Mouse (Mus musculus): ENCODE results near the gene Ube2m. TPM values are rescaled to one million over a fixed set of nuclear protein-coding genes. Genes with fewer than 3 reads are reported as not detected.
A peak's percentile ranks its signal among the peaks of the same experiment; 100 is the strongest.
"Not testable (repeated sequence)": the region's sequence is repeated elsewhere in the genome, so short reads cannot be mapped to it uniquely, and the experiment has no call there.

The Ube2m gene
- polyA plus RNA-seq (2015; fragmentation: Nextera tagmentation; extraction: Ambion mirVana): 113 and 114 TPM in 2 replicates

DNA sequence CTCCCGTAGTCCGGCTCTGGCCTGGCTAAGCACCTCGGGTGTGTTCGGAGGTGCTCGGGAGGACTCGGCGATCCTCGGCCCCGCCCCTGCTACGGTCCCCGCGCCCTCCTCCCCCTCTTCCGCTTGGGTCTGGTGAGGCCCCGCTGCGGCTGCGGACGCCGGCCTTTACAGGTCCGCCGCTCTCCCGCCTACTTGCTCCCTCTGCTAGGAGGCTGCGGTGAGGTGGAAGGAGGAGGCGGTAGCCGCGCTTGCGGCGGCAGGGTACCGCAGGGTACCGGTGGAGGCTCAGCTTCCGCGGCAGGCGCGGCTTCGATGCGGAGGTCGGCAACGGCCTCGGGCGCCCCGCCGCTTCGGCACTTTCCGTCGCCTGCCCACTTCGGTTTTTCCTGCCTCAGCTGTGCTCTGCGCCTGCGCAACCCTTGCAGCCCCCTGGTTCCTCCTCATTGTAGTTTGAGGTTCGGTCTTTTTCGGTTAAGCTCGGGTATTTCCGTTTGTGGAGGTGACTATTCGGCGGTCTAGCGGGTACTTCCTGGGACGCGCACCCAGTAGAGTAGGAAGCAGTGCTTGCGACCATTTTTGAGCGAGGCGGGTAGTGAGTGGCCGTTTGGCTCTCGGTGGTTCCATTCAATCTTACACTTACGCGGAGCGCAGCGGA lies at the start of gene Ube2m:
Gene Ube2m, minus strand, starts transcription at position 375 of the 655 bp plus-strand sequence.
- ATAC-seq (replicated peaks; ENCODE audit: low FRiP score): peak; percentile 94
- peak within 1 kb of the TSS; percentile 84 for H3K4me3 ChIP-seq (replicated peaks)
- under 1% methylated on average over 56 of the region's 65 CpGs for whole genome bisulfite sequencing

DNA sequence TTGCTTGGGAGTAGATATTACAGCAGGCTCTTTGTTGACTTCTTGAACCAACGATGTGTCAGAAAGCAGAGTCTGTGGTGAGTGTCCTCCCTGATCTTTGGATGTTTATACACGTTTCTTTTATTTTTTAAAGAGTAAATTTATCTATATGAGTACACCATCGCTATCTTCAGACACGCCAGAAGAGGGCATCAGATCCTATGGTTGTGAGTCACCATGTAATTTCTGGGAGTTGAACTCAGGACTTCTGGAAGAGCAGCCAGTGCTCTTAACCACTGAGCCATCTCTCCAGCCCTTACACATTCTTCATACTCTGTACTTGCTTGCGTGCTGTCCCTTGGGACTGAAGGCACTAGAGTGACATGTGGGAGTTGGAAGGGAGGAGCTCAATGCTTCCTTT lies 34.2 kb upstream of the Ube2m start:
- Histone ChIP-seq H3K9ac (no peak overlapping the region), H3K4me2 (no peak overlapping the region), H3K9me3 (replicated peaks) (no peaks in the 10 kb centered on the region), H3K4me1 (no peaks in the 10 kb centered on the region), H3K4me3 (replicated peaks) (no peak overlapping the region), H3K27me3 (no peaks in the 10 kb centered on the region), H3K27ac (no peak overlapping the region), H3K36me3 (no peaks in the 10 kb centered on the region)
- no peak for ATAC-seq (replicated peaks; ENCODE audit: low FRiP score)
- WGBS: 55% methylated on average over 5 of the region's 5 CpGs

More for the DNA sequence above, at the start of gene Ube2m:
- H3K4me1 ChIP-seq: peaks cover 47% of the 10 kb centered on the region
- no peaks in the 10 kb centered on the region for H3K9me3 ChIP-seq (replicated peaks)
- peak within 1 kb of the TSS; percentile 99 for H3K9ac ChIP-seq
- peaks cover 24% of the 10 kb centered on the region for H3K36me3 ChIP-seq
- H3K4me2 ChIP-seq: peak within 1 kb of the TSS; percentile 72
- H3K27ac ChIP-seq: peak within 1 kb of the TSS; percentile 100
- H3K27me3 ChIP-seq: peaks cover 17% of the 10 kb centered on the region

DNA sequence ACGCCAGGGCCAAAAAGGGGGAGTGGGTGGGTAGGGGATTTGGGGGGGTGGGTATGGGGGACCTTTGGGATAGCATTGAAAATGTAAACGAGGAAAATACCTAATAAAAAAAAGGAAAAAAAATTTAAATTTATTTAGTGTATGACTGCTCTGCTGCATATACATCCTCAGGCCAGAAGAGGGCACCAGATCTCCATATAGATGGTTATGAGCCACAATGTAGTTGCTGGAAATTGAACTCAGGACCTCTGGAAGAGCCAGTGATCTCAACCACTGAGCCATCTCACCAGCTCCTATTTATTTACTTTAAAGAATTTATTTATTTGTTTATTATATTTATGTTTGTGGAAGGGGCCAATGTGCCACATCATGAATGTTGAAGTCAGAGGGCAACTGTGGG lies 25.3 kb upstream of the Ube2m start:
- 53% methylated on average over 2 of the region's 2 CpGs for WGBS
- H3K4me1 ChIP-seq; H3K27me3 ChIP-seq; H3K4me3 ChIP-seq (replicated peaks); H3K4me2 ChIP-seq; H3K36me3 ChIP-seq; H3K27ac ChIP-seq; H3K9ac ChIP-seq; H3K9me3 ChIP-seq (replicated peaks); ATAC-seq (replicated peaks; ENCODE audit: low FRiP score): not testable (repeated sequence)

DNA sequence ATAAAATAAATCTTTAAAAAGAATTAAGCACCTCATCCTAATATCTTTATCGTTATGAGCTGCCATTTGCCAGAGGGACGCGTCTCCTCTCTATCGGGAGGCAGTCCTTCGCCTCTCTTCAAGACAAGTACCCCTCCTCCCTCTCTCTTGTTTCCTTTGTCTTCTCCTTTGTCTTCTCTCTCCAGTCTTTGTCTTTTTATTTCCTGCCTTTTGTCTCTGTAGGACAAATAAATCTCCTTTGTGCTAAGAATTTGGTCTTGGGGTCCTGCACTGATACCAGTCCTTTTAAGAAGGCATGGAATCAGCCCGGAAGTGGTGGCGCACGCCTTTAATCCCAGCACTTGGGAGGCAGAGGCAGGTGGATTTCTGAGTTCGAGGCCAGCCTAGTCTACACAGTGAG lies 21.5 kb upstream of the Ube2m start:
- no peak overlapping the region for H3K4me2 ChIP-seq
- no peak for ATAC-seq (replicated peaks; ENCODE audit: low FRiP score)
- no peaks in the 10 kb centered on the region for H3K27me3 ChIP-seq
- peaks cover 5% of the 10 kb centered on the region for H3K4me1 ChIP-seq
- no peaks in the 10 kb centered on the region for H3K36me3 ChIP-seq
- no peak overlapping the region for H3K27ac ChIP-seq
- no peak overlapping the region for H3K4me3 ChIP-seq (replicated peaks)
- no peak overlapping the region for H3K9ac ChIP-seq
- whole genome bisulfite sequencing: 87% methylated on average over 9 of the region's 9 CpGs
- peaks cover 4% of the 10 kb centered on the region; the same call in 1 of the 2 replicates for H3K9me3 ChIP-seq (replicated peaks)

DNA sequence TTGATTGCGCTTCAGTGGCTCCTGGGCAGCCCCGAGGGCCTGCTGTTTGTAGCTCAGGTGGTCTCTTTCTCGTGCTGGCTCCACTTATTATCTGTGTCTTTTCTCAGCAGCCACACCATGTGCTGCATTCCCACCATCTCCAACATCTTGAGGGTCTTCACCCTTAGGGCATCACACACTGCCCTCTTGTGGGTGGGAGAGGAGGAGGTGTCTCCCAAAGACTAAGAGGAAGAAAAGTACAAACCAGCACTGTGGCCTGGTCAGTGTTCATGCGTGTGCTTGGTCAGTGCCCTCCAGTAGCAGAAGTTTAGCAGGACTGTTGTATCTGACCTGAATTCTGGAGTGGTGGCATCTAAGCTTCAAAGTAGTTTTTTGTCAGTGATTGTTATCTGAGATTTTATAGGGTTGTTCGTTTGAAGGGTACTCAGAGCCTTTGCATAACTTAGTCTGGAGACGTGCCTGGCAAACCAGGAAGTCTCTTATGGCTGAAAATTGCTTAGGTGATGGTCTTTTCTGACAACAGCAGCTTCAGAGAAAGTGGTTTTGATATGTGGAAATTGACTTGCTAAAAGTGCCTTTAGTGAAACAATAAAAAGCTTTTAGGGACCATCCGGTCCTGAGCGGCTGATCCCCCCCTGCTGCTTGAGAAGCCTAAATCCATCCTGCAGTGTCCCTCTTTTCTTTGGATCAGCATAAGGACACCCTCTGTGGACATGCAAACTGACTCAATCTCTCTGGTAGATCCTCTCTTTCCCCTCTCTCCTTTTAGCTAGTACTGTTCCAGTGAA lies 19.0 kb upstream of the Ube2m start:
- ATAC-seq (replicated peaks; ENCODE audit: low FRiP score): no peak
- no peak overlapping the region for H3K9ac ChIP-seq
- H3K36me3 ChIP-seq: no peaks in the 10 kb centered on the region
- peaks cover 5% of the 10 kb centered on the region for H3K4me1 ChIP-seq
- H3K27ac ChIP-seq: no peak overlapping the region
- H3K9me3 ChIP-seq (replicated peaks): no peaks in the 10 kb centered on the region
- H3K4me2 ChIP-seq: no peak overlapping the region
- WGBS: 57% methylated on average over 8 of the region's 8 CpGs
- H3K27me3 ChIP-seq: no peaks in the 10 kb centered on the region
- H3K4me3 ChIP-seq (replicated peaks): no peak overlapping the region

DNA sequence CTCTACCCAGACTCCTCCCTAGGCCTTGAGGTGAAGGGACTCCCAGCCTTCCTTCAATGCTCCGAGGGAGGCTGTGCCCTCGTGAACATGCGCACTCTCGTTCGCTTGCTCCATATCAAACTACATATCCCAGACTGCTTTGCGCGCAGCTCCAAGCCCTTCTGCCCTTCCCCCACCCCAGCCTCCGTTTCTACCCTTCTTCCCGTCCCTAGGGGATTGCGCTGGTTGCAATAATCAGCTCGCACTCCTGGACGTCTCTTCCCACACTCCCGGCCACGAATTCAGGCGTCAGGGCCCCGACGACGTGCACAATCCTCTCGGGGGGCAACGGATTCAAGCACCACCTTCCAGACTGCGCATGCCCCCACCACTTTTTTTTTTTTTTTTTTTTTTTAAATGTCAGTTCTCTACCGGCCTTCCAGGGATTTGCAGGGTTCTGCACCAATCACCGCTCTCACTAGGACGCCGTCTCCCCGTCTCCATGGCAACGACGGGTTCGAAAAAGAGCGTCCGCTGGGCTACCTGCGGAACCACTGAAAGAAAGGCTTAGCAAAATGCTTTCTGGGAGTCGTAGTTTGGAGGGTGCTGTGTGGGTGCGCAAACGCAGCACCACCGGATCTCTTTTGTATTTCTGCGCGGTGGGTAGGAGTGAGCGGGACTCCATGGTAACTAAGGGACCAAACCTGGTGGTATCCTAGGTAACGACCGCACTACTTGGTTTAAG lies 16.4 kb upstream of the Ube2m start, which contains the start of gene Mzf1:
Gene Mzf1, minus strand, starts transcription at position 478 of the 724 bp plus-strand sequence.
- peaks cover 5% of the 10 kb centered on the region for H3K4me1 ChIP-seq
- peak within 1 kb of the TSS; percentile 64 for H3K9ac ChIP-seq
- H3K36me3 ChIP-seq: no peaks in the 10 kb centered on the region
- no peaks in the 10 kb centered on the region for H3K9me3 ChIP-seq (replicated peaks)
- no peaks in the 10 kb centered on the region for H3K27me3 ChIP-seq
- H3K27ac ChIP-seq: peak within 1 kb of the TSS; percentile 92
- under 1% methylated on average over 41 of the region's 41 CpGs for WGBS
- peak; percentile 95 for ATAC-seq (replicated peaks; ENCODE audit: low FRiP score)
- H3K4me3 ChIP-seq (replicated peaks): peak within 1 kb of the TSS; percentile 67
- peak within 1 kb of the TSS; percentile 69 for H3K4me2 ChIP-seq

DNA sequence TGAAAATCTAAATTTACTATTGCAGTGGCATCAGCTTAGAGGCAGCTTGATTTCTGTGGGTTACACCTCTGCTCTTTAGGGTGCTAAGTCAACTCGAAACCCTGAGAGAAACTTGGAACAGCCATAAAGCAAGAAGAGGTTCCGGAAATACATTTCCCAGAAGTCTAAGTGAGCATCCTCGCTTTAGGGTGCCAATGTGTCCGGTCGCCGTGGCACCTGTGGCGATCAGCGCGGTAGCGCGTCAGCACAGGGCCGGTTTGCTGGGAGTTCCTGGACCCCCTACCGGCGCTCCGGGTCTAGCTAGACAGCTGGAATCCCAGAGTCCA lies 15.8 kb upstream of the Ube2m start:
- peak overlapping the region; percentile 67 for H3K4me3 ChIP-seq (replicated peaks)
- H3K9me3 ChIP-seq (replicated peaks): no peaks in the 10 kb centered on the region
- under 1% methylated on average over 15 of the region's 15 CpGs for WGBS
- no peak for ATAC-seq (replicated peaks; ENCODE audit: low FRiP score)
- H3K27me3 ChIP-seq: no peaks in the 10 kb centered on the region
- peak overlapping the region; percentile 69 for H3K4me2 ChIP-seq
- H3K36me3 ChIP-seq: no peaks in the 10 kb centered on the region
- H3K9ac ChIP-seq: peak overlapping the region; percentile 64
- peaks cover 5% of the 10 kb centered on the region for H3K4me1 ChIP-seq
- H3K27ac ChIP-seq: peak overlapping the region; percentile 92

DNA sequence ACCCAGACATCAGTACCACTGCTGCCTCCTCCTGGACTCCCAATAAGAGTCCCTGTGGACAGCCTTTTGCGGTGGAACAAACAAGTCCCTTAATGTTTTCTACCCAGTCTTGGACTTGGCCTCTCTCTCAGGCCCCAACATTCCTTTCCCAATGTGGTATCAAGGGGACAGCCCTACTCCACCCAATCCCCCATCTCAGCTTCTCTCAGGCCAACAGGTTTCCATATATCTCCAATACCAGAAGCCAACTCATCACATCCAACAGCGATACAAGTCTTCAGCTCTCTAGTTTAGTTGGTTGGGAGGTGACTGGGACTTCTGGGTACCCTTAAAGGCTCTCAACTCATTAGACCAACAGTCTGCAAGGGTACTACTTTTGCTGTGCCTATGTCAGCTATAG lies 15.4 kb upstream of the Ube2m start:
- no peaks in the 10 kb centered on the region for H3K27me3 ChIP-seq
- peak overlapping the region; percentile 64 for H3K9ac ChIP-seq
- H3K4me1 ChIP-seq: peaks cover 5% of the 10 kb centered on the region
- peak overlapping the region; percentile 69 for H3K4me2 ChIP-seq
- H3K4me3 ChIP-seq (replicated peaks): peak overlapping the region; percentile 67
- no peak for ATAC-seq (replicated peaks; ENCODE audit: low FRiP score)
- H3K36me3 ChIP-seq: no peaks in the 10 kb centered on the region
- WGBS: 92% methylated on average over 2 of the region's 2 CpGs
- H3K9me3 ChIP-seq (replicated peaks): no peaks in the 10 kb centered on the region
- peak overlapping the region; percentile 92; the same call in 1 of the 2 replicates for H3K27ac ChIP-seq

DNA sequence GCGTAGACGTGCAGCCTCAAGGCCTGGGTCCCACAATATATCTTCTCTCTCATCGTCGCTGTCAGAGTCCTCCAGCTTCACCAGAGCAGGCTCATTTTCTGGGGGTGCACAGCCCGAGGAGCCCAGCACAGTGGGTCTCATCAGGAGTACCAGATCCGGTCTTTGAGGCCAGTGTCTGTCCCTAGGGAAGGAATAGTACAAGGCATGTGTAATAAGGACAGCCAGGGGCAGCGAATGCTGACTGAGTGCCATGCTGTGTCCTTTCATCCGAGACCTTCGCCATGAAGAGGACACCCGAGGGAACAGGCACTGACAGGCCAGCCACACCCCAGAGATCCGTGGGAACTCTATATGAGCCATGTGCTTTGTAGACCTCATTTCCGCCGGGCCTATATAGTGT lies 14.9 kb upstream of the Ube2m start:
- H3K9ac ChIP-seq: no peak overlapping the region
- 90% methylated on average over 13 of the region's 13 CpGs for WGBS
- no peaks in the 10 kb centered on the region for H3K9me3 ChIP-seq (replicated peaks)
- no peaks in the 10 kb centered on the region for H3K27me3 ChIP-seq
- ATAC-seq (replicated peaks; ENCODE audit: low FRiP score): no peak
- no peaks in the 10 kb centered on the region for H3K36me3 ChIP-seq
- H3K4me3 ChIP-seq (replicated peaks): no peak overlapping the region
- no peak overlapping the region for H3K27ac ChIP-seq
- no peak overlapping the region for H3K4me2 ChIP-seq
- peaks cover 5% of the 10 kb centered on the region for H3K4me1 ChIP-seq

DNA sequence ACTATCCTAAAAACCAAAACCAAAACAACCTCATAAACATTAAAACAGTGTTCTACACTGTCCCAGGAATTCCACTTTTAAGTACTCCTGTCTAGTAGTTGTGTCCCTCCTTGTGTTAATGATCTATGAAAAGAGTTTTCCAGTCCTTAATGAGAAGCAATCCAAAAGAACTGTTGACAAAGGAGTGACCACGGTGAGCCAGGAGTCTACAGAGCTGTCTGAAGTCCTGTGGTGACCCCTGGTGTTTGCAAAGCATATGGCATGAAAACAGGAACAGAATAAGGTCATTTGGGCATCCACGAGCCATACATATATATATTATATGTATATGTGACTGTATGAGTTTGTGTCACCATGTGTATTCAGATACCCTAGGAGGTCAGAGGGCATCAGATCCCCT lies 8.0 kb upstream of the Ube2m start:
- no peaks in the 10 kb centered on the region for H3K36me3 ChIP-seq
- 2% methylated on average over 2 of the region's 2 CpGs for WGBS

DNA sequence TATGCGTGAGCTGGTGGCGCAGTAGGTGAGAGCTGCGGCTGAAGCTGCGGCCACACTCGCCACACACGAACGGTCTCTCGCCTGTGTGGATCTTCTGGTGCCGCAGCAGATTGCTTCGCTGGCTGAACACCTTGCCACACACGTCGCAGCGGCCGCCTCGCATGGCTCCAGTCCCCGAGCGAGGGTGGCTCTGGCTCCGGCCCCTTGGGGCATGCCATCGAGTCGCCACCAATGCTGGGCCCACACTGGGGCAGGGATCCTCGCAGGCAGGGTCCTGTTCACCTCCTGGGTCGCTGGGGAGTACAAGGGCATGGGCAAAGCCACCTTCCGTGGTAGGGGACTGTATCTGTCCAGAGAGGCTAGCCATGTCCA lies 6.2 kb upstream of the Ube2m start:
- Histone ChIP-seq H3K9me3 (replicated peaks) (no peaks in the 10 kb centered on the region), H3K27me3 (peaks cover 44% of the 10 kb centered on the region), H3K9ac (peak overlapping the region; percentile 64), H3K36me3 (no peaks in the 10 kb centered on the region), H3K4me2 (peak overlapping the region; percentile 94), H3K4me3 (replicated peaks) (peak overlapping the region; percentile 50), H3K4me1 (peaks cover 19% of the 10 kb centered on the region), H3K27ac (no peak overlapping the region)
- peak; percentile 27 for ATAC-seq (replicated peaks; ENCODE audit: low FRiP score)
- 2% methylated on average over 23 of the region's 23 CpGs for whole genome bisulfite sequencing

More for the DNA sequence above, 8.0 kb upstream of the Ube2m start:
- Histone ChIP-seq H3K4me3 (replicated peaks) (no peak overlapping the region), H3K9me3 (replicated peaks) (no peaks in the 10 kb centered on the region), H3K27me3 (peaks cover 44% of the 10 kb centered on the region), H3K27ac (no peak overlapping the region), H3K4me1 (peaks cover 16% of the 10 kb centered on the region), H3K4me2 (no peak overlapping the region), H3K9ac (no peak overlapping the region)
- ATAC-seq (replicated peaks; ENCODE audit: low FRiP score): peak; percentile 77
